ENCODE assay signal across 13 mouse cellular contexts in genomic region chr1:177494913-177495542, GRCm38 (mm10). TPM values are rescaled to one million over a fixed set of nuclear protein-coding genes. Genes with fewer than 3 reads are reported as not detected.
A peak's percentile ranks its signal among the peaks of the same experiment; 100 is the strongest.
DNase-seq lines count a peak whose midpoint lies in the region; ATAC-seq and TF ChIP-seq lines count a peak whose summit lies in the region.
"Had no signal": no experiment of that assay in that cellular context is flagged by ENCODE, and none has a peak within 500 bp of the region (broad histone marks: within the 10 kb centered on the region; RNA-seq: fewer than 3 reads in every experiment).

No protein-coding gene starts in this region.

- TF ChIP-seq CTCF in lung, embryonic 14.5 days (IDR thresholded peaks at IDR 0.05; ENCODE audit: low read depth), result no peak

- no peaks in the 10 kb centered on the region for H3K79me2 ChIP-seq in myocyte (ENCODE audit: control insufficient read depth, insufficient read depth)

- ATAC-seq in forebrain, embryonic 15.5 days (replicated peaks), result no peak
- ATAC-seq in forebrain, embryonic 12.5 days (ENCODE audit: low FRiP score), result no peak
- no peak for ATAC-seq in lung, embryonic 14.5 days (ENCODE audit: insufficient read depth)
- ATAC-seq in limb, embryonic 13.5 days (ENCODE audit: low FRiP score, low read depth), result no peak
- ATAC-seq: inflammation-experienced regulatory T-cells, adult 6 months; Patski had no signal

- no peaks in the 10 kb centered on the region for H3K36me3 ChIP-seq in forebrain, embryonic 15.5 days
- H3K36me3 ChIP-seq in forebrain, embryonic 12.5 days (replicated peaks), result no peaks in the 10 kb centered on the region
- no peaks in the 10 kb centered on the region for H3K36me3 ChIP-seq in lung, embryonic 14.5 days (ENCODE audit: insufficient read depth)
- no peaks in the 10 kb centered on the region for H3K36me3 ChIP-seq in limb, embryonic 13.5 days
- no peaks in the 10 kb centered on the region for H3K36me3 ChIP-seq in myocyte (ENCODE audit: control insufficient read depth, insufficient read depth)

- H3K4me1 ChIP-seq in forebrain, embryonic 15.5 days, result peaks cover 18% of the 10 kb centered on the region
- H3K4me1 ChIP-seq in forebrain, embryonic 12.5 days, result peaks cover 14% of the 10 kb centered on the region; the same call in 1 of the 2 replicates
- no peaks in the 10 kb centered on the region for H3K4me1 ChIP-seq in lung, embryonic 14.5 days (ENCODE audit: insufficient read depth)
- H3K4me1 ChIP-seq in limb, embryonic 13.5 days, result peaks cover 8% of the 10 kb centered on the region

- TF ChIP-seq POLR2A in myocyte (IDR thresholded peaks at IDR 0.05; ENCODE audit: insufficient read length, low read depth), result no peak

- 28% methylated on average over 9 of the region's 9 CpGs for WGBS in forebrain, embryonic 15.5 days
- 56% methylated on average over 9 of the region's 9 CpGs for WGBS in forebrain, embryonic 12.5 days
- WGBS in lung, embryonic 14.5 days, result 35% methylated on average over 9 of the region's 9 CpGs
- 23% methylated on average over 9 of the region's 9 CpGs for WGBS in limb, embryonic 13.5 days

- no peak overlapping the region for H3ac ChIP-seq in myocyte (ENCODE audit: control insufficient read depth, insufficient read length)

- H3K9me3 ChIP-seq in forebrain, embryonic 15.5 days, result no peaks in the 10 kb centered on the region
- H3K9me3 ChIP-seq in forebrain, embryonic 12.5 days, result no peaks in the 10 kb centered on the region
- H3K9me3 ChIP-seq in lung, embryonic 14.5 days (ENCODE audit: low read depth, low read length), result no peaks in the 10 kb centered on the region
- no peaks in the 10 kb centered on the region for H3K9me3 ChIP-seq in limb, embryonic 13.5 days

- no peak overlapping the region for H3K4me2 ChIP-seq in forebrain, embryonic 15.5 days (replicated peaks)
- no peak overlapping the region for H3K4me2 ChIP-seq in forebrain, embryonic 12.5 days
- peak overlapping the region; percentile 45 for H3K4me2 ChIP-seq in lung, embryonic 14.5 days
- H3K4me2 ChIP-seq in limb, embryonic 13.5 days (replicated peaks), result peak overlapping the region; percentile 49
- H3K4me2 ChIP-seq in myocyte (ENCODE audit: low read depth), result peak overlapping the region; percentile 50

- H3K27me3 ChIP-seq in forebrain, embryonic 15.5 days, result no peaks in the 10 kb centered on the region
- H3K27me3 ChIP-seq in forebrain, embryonic 12.5 days, result no peaks in the 10 kb centered on the region
- no peaks in the 10 kb centered on the region for H3K27me3 ChIP-seq in lung, embryonic 14.5 days (ENCODE audit: insufficient read depth, low read length)
- H3K27me3 ChIP-seq in limb, embryonic 13.5 days, result no peaks in the 10 kb centered on the region; the same call in 1 of the 2 replicates
- no peaks in the 10 kb centered on the region for H3K27me3 ChIP-seq in myocyte (ENCODE audit: control insufficient read depth, insufficient read depth, insufficient read length)
- H3K27me3 ChIP-seq: Patski had no signal

- no peak for DNase-seq in lung, embryonic 14.5 days
- no peak for DNase-seq in lung, postnatal 10 days
- DNase-seq in yolk sac, embryonic 10.5 days (ENCODE audit: low spot score), result no peak
- no peak for DNase-seq in layer of hippocampus, adult 18-20 months (ENCODE audit: low spot score in 2 of 2)
- DNase-seq: B cell, adult 2 months; cerebellum, postnatal 36 days; midbrain, embryonic 14.5 days had no signal

- H3K27ac ChIP-seq in forebrain, embryonic 15.5 days (replicated peaks), result peak overlapping the region; percentile 27; the same call in 1 of the 2 replicates
- no peak overlapping the region for H3K27ac ChIP-seq in forebrain, embryonic 12.5 days
- no peak overlapping the region for H3K27ac ChIP-seq in lung, embryonic 14.5 days (ENCODE audit: low read depth)
- H3K27ac ChIP-seq in limb, embryonic 13.5 days, result no peak overlapping the region

- no peak overlapping the region for H3K4me3 ChIP-seq in forebrain, embryonic 15.5 days
- H3K4me3 ChIP-seq in forebrain, embryonic 12.5 days (replicated peaks), result no peak overlapping the region
- H3K4me3 ChIP-seq in lung, embryonic 14.5 days (ENCODE audit: low read depth, low read length), result no peak overlapping the region
- peak overlapping the region; percentile 12 for H3K4me3 ChIP-seq in limb, embryonic 13.5 days
- H3K4me3 ChIP-seq in myocyte, result no peak overlapping the region

- no peak overlapping the region for H3K9ac ChIP-seq in forebrain, embryonic 15.5 days (replicated peaks)
- H3K9ac ChIP-seq in forebrain, embryonic 12.5 days, result no peak overlapping the region
- H3K9ac ChIP-seq in lung, embryonic 14.5 days, result no peak overlapping the region
- H3K9ac ChIP-seq in limb, embryonic 13.5 days, result no peak overlapping the region

TF ChIP-seq in myocyte, 11 proteins besides CTCF, POLR2A, EP300 and RAD21:
- 0 out of 2 replicates have a peak, but pooled peaks have one; percentile 29 for TF ChIP-seq CEBPB (IDR thresholded peaks at IDR 0.05; ENCODE audit: insufficient read depth, poor library complexity, severe bottlenecking)
- TF ChIP-seq SRF (IDR thresholded peaks at IDR 0.05; ENCODE audit: control insufficient read depth, insufficient read length, low read depth), result no peak
- TF ChIP-seq E2F4 (IDR thresholded peaks at IDR 0.05; ENCODE audit: insufficient read depth), result no peak

RNA-seq across cellular contexts. Expression of gene Zbtb18, which starts 52.9 kb away (rescaled TPM):
- polyA plus RNA-seq in forebrain, embryonic 15.5 days (2015; fragmentation: Nextera tagmentation; extraction: Ambion mirVana), result 136 and 150 TPM in 2 replicates
- 21.3 and 21.6 TPM in 2 replicates for polyA plus RNA-seq in forebrain, embryonic 12.5 days (2016; fragmentation: Nextera tagmentation; extraction: Ambion mirVana)
- polyA plus RNA-seq in lung, embryonic 14.5 days (2014; fragmentation: Nextera tagmentation; extraction: Ambion mirVana), result 2.1 and 3.0 TPM in 2 replicates
- 2.2 and 3.8 TPM in 2 replicates for polyA plus RNA-seq in limb, embryonic 13.5 days (2015; fragmentation: Nextera tagmentation; extraction: Ambion mirVana)
- 54.3 TPM for polyA plus RNA-seq in myocyte (2012; fragmentation: generic; extraction: Trizol)
- total RNA-seq in layer of hippocampus, adult 18-20 months (2021), result 100 to 1,000 TPM; 537 TPM

Comparison
In these comparisons a context has a peak if more than half of its experiments do, and no peak if none do; other contexts are left out.
1. H3K4me2 ChIP-seq: peak in lung, embryonic 14.5 days (single experiment), limb, embryonic 13.5 days (single experiment) and myocyte (single experiment); none in forebrain, embryonic 15.5 days (single experiment) and forebrain, embryonic 12.5 days (single experiment).